Mouse (Mus musculus) heart, embryonic 12.5 days (tissue): Measurements from ENCODE around the gene Ifit1bl1. TPM values are rescaled to one million over a fixed set of nuclear protein-coding genes. Genes with fewer than 3 reads are reported as not detected.
"Not testable (repeated sequence)": the region's sequence is repeated elsewhere in the genome, so short reads cannot be mapped to it uniquely, and the experiment has no call there.

Source experiments
- ATAC-seq: fragments of 200-750 bp; cut with Nextera tagmentation; 2 replicates; pipeline ENCODE4 v1.8.0; 2017; ENCODE audit warnings: moderate TSS enrichment, moderate library complexity; ENCODE audit not compliant: insufficient number of reproducible peaks, low FRiP score
- H3K27ac ChIP-seq: fragments of 300-500 bp; sonication (generic); 2 replicates; pipeline ENCODE4 v1.5.1; 2016; ENCODE audit warnings: mild to moderate bottlenecking, moderate library complexity; ENCODE audit not compliant: poor library complexity, severe bottlenecking
- H3K27me3 ChIP-seq: fragments of 300-500 bp; sonication (generic); replicated peaks from 2 replicates; pipeline ENCODE4 v1.6.1; 2016; ENCODE audit warnings: mild to moderate bottlenecking, moderate library complexity
- H3K36me3 ChIP-seq: fragments of 300-500 bp; sonication (generic); 2 replicates; pipeline ENCODE4 v1.6.1; 2016; ENCODE audit warnings: mild to moderate bottlenecking, moderate library complexity
- H3K4me1 ChIP-seq: fragments of 300-500 bp; sonication (generic); replicated peaks from 2 replicates; pipeline ENCODE4 v1.6.1; 2016; ENCODE audit warnings: mild to moderate bottlenecking
- H3K4me2 ChIP-seq: fragments of 300-500 bp; sonication (generic); 2 replicates; pipeline ENCODE4 v1.6.1; 2016; ENCODE audit warnings: mild to moderate bottlenecking, moderate library complexity
- H3K4me3 ChIP-seq: fragments of 300-500 bp; sonication (generic); 2 replicates; pipeline ENCODE4 v1.5.1; 2016; ENCODE audit warnings: mild to moderate bottlenecking
- H3K9ac ChIP-seq: fragments of 300-500 bp; sonication (generic); 2 replicates; pipeline ENCODE4 v1.6.1; 2016; ENCODE audit warnings: mild to moderate bottlenecking, moderate library complexity
- H3K9me3 ChIP-seq: fragments of 300-500 bp; sonication (generic); replicated peaks from 2 replicates; pipeline ENCODE4 v1.6.1; 2016; ENCODE audit warnings: mild to moderate bottlenecking, moderate library complexity
- WGBS: fragments of 180-500 bp; shearing (Covaris S2); methylation state at CpG from one replicate; pipeline ENCODE4 v1.1.7; 2016; 5-methylcytosine and 5-hydroxymethylcytosine counted together
- polyA plus RNA-seq: library from polyadenylated mRNA; unstranded; fragments of >200 nt; fragmentation: Nextera tagmentation; extraction: Ambion mirVana; gene quantifications from 2 replicates; pipeline ENCODE4 v1.2.1, GENCODE M21; 2016

The Ifit1bl1 gene
- polyA plus RNA-seq, 1 experiment from 2014 or later = 1.00 TPM

GRCm38 (mm10) chr19:34620871-34621270, 19.1 kb upstream of the Ifit1bl1 start:
- H3K4me2 ChIP-seq = no peak overlapping the region
- H3K36me3 ChIP-seq = no peaks in the 10 kb centered on the region
- H3K4me3 ChIP-seq = no peak overlapping the region
- H3K4me1 ChIP-seq = no peaks in the 10 kb centered on the region
- WGBS = 84% methylated on average over 5 of the region's 5 CpGs
- H3K9me3 ChIP-seq = no peaks in the 10 kb centered on the region
- no peak overlapping the region for H3K9ac ChIP-seq
- H3K27me3 ChIP-seq = no peaks in the 10 kb centered on the region
- no peak for ATAC-seq
- no peak overlapping the region for H3K27ac ChIP-seq

- H3K4me1 ChIP-seq, H3K36me3 ChIP-seq, H3K27me3 ChIP-seq, H3K9ac ChIP-seq, H3K4me3 ChIP-seq, H3K4me2 ChIP-seq, H3K9me3 ChIP-seq, H3K27ac ChIP-seq, ATAC-seq: not testable (repeated sequence)
- 70% methylated on average over 6 of the region's 11 CpGs for WGBS
Observed at GRCm38 (mm10) chr19:34612243-34613001, 10.7 kb upstream of the Ifit1bl1 start.

GRCm38 (mm10) chr19:34610118-34610517, 8.4 kb upstream of the Ifit1bl1 start:
- not testable (repeated sequence) for H3K4me2 ChIP-seq, H3K4me3 ChIP-seq, H3K9me3 ChIP-seq, H3K27me3 ChIP-seq, H3K36me3 ChIP-seq, H3K4me1 ChIP-seq, ATAC-seq, H3K27ac ChIP-seq, H3K9ac ChIP-seq
- WGBS = 62% methylated on average over 3 of the region's 3 CpGs

GRCm38 (mm10) chr19:34607237-34608051, 5.7 kb upstream of the Ifit1bl1 start, which contains the start of gene Ifit3b:
Ifit3b (plus strand) TSS chr19:34607970.
- not testable (repeated sequence) for H3K27ac ChIP-seq, H3K4me3 ChIP-seq, H3K27me3 ChIP-seq, H3K4me1 ChIP-seq, H3K9ac ChIP-seq, H3K9me3 ChIP-seq, H3K36me3 ChIP-seq, H3K4me2 ChIP-seq
- peak; percentile 59 for ATAC-seq
- 29% methylated on average over 4 of the region's 4 CpGs for WGBS

- Histone ChIP-seq H3K27ac (no peak overlapping the region), H3K27me3 (no peaks in the 10 kb centered on the region), H3K9me3 (no peaks in the 10 kb centered on the region), H3K4me2 (no peak overlapping the region), H3K36me3 (no peaks in the 10 kb centered on the region), H3K4me3 (no peak overlapping the region), H3K4me1 (no peaks in the 10 kb centered on the region), H3K9ac (no peak overlapping the region)
- no peak for ATAC-seq
- WGBS = 79% methylated on average over 3 of the region's 3 CpGs
Observed at GRCm38 (mm10) chr19:34605472-34605871, 3.7 kb upstream of the Ifit1bl1 start.

- not testable (repeated sequence) for H3K4me1 ChIP-seq, H3K9me3 ChIP-seq, ATAC-seq, H3K27ac ChIP-seq, H3K4me2 ChIP-seq, H3K4me3 ChIP-seq, H3K36me3 ChIP-seq, H3K27me3 ChIP-seq, H3K9ac ChIP-seq
Observed at GRCm38 (mm10) chr19:34599250-34599649, 2.5 kb downstream of the Ifit1bl1 start.

GRCm38 (mm10) chr19:34598341-34598740, 3.4 kb downstream of the Ifit1bl1 start:
- H3K27ac ChIP-seq = no peak overlapping the region
- no peak for ATAC-seq
- H3K4me2 ChIP-seq = no peak overlapping the region
- WGBS = 67% methylated on average over 2 of the region's 2 CpGs
- no peak overlapping the region for H3K9ac ChIP-seq
- H3K4me3 ChIP-seq = no peak overlapping the region
- peaks cover 10% of the 10 kb centered on the region; the same call in 1 of the 2 replicates for H3K4me1 ChIP-seq
- no peaks in the 10 kb centered on the region for H3K36me3 ChIP-seq
- no peaks in the 10 kb centered on the region for H3K9me3 ChIP-seq
- no peaks in the 10 kb centered on the region for H3K27me3 ChIP-seq

GRCm38 (mm10) chr19:34596811-34597210, 4.9 kb downstream of the Ifit1bl1 start:
- no peak for ATAC-seq
- H3K4me3 ChIP-seq = no peak overlapping the region
- no peaks in the 10 kb centered on the region for H3K27me3 ChIP-seq
- H3K36me3 ChIP-seq = no peaks in the 10 kb centered on the region
- H3K4me1 ChIP-seq = peaks cover 10% of the 10 kb centered on the region; the same call in 1 of the 2 replicates
- no peak overlapping the region for H3K27ac ChIP-seq
- no peaks in the 10 kb centered on the region for H3K9me3 ChIP-seq
- no peak overlapping the region for H3K9ac ChIP-seq
- no peak overlapping the region for H3K4me2 ChIP-seq

GRCm38 (mm10) chr19:34594523-34594922, 7.2 kb downstream of the Ifit1bl1 start:
- H3K27ac ChIP-seq, H3K4me2 ChIP-seq, H3K9me3 ChIP-seq, ATAC-seq, H3K4me1 ChIP-seq, H3K36me3 ChIP-seq, H3K4me3 ChIP-seq, H3K27me3 ChIP-seq, H3K9ac ChIP-seq: not testable (repeated sequence)
- WGBS = 72% methylated on average over 3 of the region's 3 CpGs

- no peak for ATAC-seq
- Histone ChIP-seq H3K27me3 (no peaks in the 10 kb centered on the region), H3K9me3 (no peaks in the 10 kb centered on the region), H3K4me3 (no peak overlapping the region), H3K36me3 (no peaks in the 10 kb centered on the region), H3K4me1 (peaks cover 8% of the 10 kb centered on the region; the same call in 1 of the 2 replicates), H3K27ac (no peak overlapping the region), H3K4me2 (no peak overlapping the region), H3K9ac (no peak overlapping the region)
- 82% methylated on average over 2 of the region's 2 CpGs for WGBS
Observed at GRCm38 (mm10) chr19:34593456-34593855, 8.3 kb downstream of the Ifit1bl1 start.

- no peak for ATAC-seq
- Histone ChIP-seq H3K9me3 (no peaks in the 10 kb centered on the region), H3K9ac (no peak overlapping the region), H3K4me2 (no peak overlapping the region), H3K36me3 (no peaks in the 10 kb centered on the region), H3K27me3 (no peaks in the 10 kb centered on the region), H3K4me1 (no peaks in the 10 kb centered on the region), H3K4me3 (no peak overlapping the region), H3K27ac (no peak overlapping the region)
Observed at GRCm38 (mm10) chr19:34588959-34589358, 12.8 kb downstream of the Ifit1bl1 start.
